Mouse (Mus musculus): ENCODE measurements around the gene AU022751.
"Not testable (repeated sequence)": the region's sequence is repeated elsewhere in the genome, so short reads cannot be mapped to it uniquely, and the experiment has no call there.

The AU022751 gene

DNA sequence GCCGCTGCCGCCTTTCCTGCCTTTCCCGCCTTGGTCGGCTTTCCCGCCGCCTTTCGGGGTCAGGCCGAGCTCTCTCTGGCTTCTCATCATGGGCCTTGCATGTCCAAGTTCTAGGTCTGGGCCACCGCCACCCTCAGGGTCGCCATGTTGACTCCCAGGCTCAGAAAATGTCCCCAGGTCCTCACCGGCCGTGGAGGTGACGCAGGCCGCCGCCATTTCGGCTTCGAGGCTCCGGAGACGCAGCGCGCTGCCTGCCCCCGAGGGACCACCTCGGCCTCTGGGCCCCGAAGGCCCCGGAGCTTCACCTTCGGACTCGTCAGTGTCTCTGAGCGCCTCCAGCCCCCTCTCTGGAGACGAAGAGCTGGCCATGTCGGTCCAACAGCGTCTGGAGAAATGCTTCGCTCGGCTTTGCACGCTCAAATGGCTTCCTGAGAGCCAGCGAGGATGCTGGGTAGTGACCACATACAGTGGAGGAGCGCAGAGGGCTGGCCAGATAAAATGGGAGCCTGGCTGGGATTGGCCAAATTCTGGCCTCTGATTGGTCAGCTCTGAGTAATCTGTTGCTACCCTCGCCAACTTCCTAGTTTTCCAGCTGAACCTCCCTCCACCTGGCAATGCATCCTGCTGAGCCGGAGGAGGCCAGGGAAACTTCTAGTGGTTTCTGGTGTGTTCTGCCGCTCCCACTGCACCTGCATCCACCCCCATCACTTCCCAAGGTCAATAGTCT lies at the start of gene AU022751:
Gene AU022751, minus strand, starts transcription at position 466 of the 727 bp plus-strand sequence.
- DNase-seq (ENCODE audit: low spot score in 2 of 2) = no peak

GRCm38 (mm10) chrX:6091996-6092757 lies 9.0 kb upstream of the AU022751 start:
- DNase-seq (ENCODE audit: low spot score in 2 of 2) = no peak

GRCm38 (mm10) chrX:6091547-6091946 lies 8.3 kb upstream of the AU022751 start:
- DNase-seq (ENCODE audit: low spot score in 2 of 2) = no peak

GRCm38 (mm10) chrX:6061563-6061962 lies 21.7 kb downstream of the AU022751 start:
- DNase-seq (ENCODE audit: low spot score in 2 of 2) = no peak

- not testable (repeated sequence) for DNase-seq (ENCODE audit: low spot score in 2 of 2)
Observed at GRCm38 (mm10) chrX:6047936-6048614, 35.1 kb downstream of the AU022751 start.

- DNase-seq (ENCODE audit: low spot score in 2 of 2) = not testable (repeated sequence)
Observed at GRCm38 (mm10) chrX:6047066-6047935, 35.9 kb downstream of the AU022751 start, which contains the start of gene Nudt11. Gene Nudt11 (plus strand): TSS chrX:6047453.
